Mouse (Mus musculus): ENCODE measurements around the gene Faap100.
A peak's percentile ranks its signal among the peaks of the same experiment; 100 is the strongest.
"Not testable (repeated sequence)": the region's sequence is repeated elsewhere in the genome, so short reads cannot be mapped to it uniquely, and the experiment has no call there.

The Faap100 gene

GRCm38 (mm10) chr11:120351250-120352092 lies 27.1 kb downstream of the Faap100 start:
- no peak for DNase-seq (ENCODE audit: low read depth, low spot score)

- no peak for DNase-seq (ENCODE audit: low read depth, low spot score)
These were observed 27.9 kb downstream of the Faap100 start for GRCm38 (mm10) chr11:120350711-120351110.

DNA sequence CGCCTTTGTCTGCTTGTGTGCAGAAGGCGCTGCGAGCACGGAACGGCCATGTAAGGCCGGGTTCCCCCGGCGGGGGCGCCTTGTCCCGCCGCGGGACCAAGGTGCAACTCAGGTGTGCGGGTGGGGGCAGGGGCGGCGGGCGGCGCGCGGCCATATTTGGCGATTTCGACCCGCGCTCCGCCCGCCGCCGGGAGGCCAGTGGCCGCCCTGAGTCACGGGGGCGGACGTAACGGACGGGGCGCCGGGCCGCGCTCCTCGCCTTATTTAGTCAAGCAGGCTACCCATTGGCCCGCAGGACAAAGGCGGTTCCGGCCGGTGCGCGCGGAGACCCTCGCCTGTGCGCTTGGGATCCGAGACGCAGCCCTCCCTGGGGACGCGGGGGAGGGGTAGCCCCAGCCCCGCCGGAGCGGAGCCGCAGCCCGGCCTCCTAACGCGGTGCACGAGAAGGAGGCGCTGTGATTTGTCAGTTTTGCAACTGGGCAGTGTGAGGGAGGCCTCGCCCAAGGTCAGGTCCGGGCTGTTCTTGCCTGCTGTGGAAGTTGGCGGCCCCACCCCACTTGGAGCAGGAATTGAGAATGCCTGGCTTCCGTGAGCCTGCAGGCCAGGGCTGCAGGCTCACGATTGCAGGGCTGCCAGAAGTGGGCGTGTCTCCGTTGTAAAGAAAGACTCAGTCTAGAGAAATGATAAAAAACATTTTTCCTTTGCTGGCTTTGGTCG lies 28.4 kb downstream of the Faap100 start:
- no peak for DNase-seq (ENCODE audit: low read depth, low spot score)

- no peak for DNase-seq (ENCODE audit: low read depth, low spot score)
These were observed 29.1 kb downstream of the Faap100 start for GRCm38 (mm10) chr11:120349371-120349985.

- DNase-seq (ENCODE audit: low read depth, low spot score) = no peak
These were observed 29.7 kb downstream of the Faap100 start for GRCm38 (mm10) chr11:120348684-120349370.

DNA sequence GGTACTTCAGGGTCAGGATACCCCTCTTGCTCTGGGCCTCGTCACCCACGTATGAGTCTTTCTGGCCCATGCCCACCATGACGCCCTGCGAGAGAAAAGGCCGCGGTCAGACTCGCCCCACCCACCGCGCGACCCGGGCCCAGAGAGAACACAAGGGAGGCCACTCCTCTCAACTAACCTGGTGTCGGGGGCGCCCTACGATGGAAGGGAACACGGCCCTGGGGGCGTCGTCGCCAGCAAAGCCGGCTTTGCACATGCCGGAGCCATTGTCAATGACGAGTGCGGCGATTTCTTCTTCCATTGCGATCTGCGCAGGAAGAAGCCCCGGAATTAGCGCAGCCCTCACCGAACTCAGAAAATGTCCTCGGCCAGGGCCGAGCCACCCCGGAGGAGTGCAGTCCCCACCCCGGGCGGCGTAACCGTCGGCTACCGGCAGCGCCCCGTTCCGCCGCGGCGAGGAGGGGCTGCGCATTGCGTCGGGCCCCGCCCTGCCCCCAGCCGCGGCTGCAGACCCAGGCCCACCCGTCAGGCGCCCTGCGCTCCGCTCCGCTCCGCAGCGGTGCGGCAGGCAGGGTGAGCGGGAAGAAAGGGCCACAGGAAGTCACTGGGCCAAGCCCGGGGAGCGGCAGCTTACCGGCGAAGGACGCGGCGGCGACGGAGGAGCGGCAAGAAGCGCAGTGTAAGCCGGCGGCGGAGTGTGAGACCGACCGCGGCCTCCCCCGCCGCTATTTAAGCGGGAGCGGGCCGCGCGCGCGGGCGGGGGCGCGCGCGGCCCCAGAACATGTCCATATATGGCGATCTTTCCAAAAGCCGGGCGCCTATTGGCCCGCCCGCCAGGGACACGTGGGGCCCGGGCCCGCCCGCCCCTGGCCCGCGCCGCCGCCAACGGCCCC lies 30.5 kb downstream of the Faap100 start, which contains the start of gene Actg1:
TSS of gene Actg1 (minus strand) at position 752 of the 893 bp plus-strand sequence.
- DNase-seq (ENCODE audit: low read depth, low spot score) = peak; percentile 66

DNA sequence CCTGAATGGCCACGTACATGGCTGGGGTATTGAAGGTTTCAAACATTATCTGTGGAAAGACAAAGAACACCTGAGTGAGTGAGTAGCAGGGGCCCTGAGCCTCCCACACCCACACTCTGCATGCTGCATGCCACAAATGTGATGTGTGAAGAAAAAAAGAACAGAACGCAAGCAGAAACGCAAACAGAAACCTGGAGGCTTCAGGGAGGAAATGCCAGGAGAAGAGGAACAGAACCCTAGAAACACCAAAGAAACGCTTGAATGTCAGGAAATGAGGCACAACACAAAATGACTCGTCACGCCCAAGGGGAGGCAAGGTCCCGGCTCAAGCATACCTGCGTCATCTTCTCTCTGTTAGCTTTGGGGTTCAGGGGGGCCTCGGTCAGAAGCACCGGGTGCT lies 31.3 kb downstream of the Faap100 start:
- no peak for DNase-seq (ENCODE audit: low read depth, low spot score)

- not testable (repeated sequence) for DNase-seq (ENCODE audit: low read depth, low spot score)
These were observed 32.1 kb downstream of the Faap100 start for GRCm38 (mm10) chr11:120346383-120347034.

- DNase-seq (ENCODE audit: low read depth, low spot score) = no peak
These were observed 33.4 kb downstream of the Faap100 start for GRCm38 (mm10) chr11:120345067-120345681.

DNA sequence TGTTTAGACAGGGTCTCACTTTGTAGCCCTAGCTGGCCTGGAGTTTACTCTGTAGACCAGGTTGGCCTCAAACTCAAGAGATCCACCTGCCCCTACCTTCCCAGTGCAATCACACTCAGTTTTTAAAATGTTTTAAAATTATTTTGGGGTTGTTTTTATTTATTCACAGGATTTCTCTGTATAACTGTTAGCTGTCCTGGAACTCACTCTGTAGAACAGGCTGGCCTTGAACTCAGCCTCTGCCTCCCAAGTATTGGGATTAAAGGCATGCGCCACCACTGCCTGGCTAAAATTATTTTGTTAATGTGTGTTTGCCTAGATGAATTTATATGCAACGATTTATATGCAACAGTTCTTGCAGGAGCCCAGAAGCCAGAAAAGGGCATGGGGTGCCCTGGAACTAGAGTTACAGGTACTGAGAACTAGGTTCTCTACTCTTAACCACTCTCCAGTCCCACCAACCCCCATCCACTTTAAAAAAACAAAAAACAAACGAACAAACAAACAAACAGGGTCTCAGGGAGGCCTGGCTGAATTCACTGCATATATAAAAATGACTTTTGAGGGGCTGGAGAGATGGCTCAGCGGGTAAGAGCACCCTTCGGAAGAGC lies 34.1 kb downstream of the Faap100 start:
- no peak for DNase-seq (ENCODE audit: low read depth, low spot score)

GRCm38 (mm10) chr11:120343519-120344309 lies 34.9 kb downstream of the Faap100 start:
- DNase-seq (ENCODE audit: low read depth, low spot score) = no peak

DNA sequence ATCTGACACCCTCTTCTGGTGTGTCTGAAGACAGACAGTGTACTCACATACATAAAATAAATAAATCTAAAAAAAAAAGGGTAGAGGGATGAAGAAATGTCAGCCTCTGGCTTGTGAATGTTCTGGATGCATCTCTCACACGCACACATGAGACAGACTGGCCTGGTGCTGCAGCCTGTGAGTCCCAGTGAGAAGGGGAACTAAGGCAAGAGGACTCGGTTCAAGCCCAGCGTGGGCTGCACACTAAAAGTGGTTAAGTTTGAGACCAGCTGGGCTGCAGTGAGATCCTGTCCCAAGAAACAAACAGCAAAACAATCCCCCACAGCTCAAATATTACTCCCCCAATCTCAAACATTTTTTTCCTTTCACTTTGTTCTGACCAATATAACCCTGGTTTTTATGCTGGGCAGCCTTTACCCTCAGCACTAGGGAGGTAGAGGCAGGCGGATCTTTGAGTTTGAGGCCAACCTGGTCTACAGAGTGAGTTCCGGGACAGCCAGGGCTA lies 35.9 kb downstream of the Faap100 start:
- DNase-seq (ENCODE audit: low read depth, low spot score) = no peak

DNA sequence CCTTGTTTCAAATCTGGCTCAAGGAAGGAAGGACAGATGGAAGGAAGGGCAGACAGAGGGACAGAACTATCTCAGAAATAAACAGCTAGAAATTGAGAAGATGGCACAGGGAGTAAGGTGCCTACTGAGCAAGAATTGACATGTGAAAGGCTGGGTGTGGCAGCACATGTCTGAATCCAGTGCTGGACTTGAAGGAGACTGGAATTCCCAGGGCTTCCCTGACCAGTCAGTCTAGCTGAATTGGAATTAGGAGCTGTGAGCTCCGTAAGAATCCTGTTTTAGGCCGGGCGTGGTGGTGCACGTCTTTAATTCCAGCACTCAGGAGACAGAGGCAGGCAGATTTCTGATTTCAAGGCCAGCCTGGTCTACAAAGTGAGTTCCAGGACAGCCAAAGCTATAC lies 36.9 kb downstream of the Faap100 start:
- no peak for DNase-seq (ENCODE audit: low read depth, low spot score)

GRCm38 (mm10) chr11:120339978-120340513 lies 38.5 kb downstream of the Faap100 start:
- no peak for DNase-seq (ENCODE audit: low read depth, low spot score)

- no peak for DNase-seq (ENCODE audit: low read depth, low spot score)
These were observed 39.8 kb downstream of the Faap100 start for GRCm38 (mm10) chr11:120338786-120339185.

DNA sequence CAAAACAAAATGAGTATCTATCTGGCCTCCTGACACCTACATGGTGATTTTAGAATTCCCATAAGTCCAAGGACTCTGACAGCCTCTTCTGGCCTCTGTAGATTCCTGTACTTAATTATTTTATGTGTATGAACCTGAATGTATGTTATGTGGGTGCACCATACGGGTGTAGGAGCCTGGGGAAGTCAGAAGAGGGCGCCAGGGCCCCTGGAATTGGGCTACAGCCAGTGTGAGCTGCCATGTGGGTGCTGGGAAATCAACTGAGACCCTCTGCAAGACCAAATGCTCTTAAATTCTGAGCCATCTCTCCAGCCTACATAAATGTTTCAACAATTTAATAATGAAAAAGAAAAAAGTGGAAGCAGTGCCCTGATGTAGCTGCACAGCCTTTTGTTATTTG lies 41.1 kb downstream of the Faap100 start:
- DNase-seq (ENCODE audit: low read depth, low spot score) = no peak

DNA sequence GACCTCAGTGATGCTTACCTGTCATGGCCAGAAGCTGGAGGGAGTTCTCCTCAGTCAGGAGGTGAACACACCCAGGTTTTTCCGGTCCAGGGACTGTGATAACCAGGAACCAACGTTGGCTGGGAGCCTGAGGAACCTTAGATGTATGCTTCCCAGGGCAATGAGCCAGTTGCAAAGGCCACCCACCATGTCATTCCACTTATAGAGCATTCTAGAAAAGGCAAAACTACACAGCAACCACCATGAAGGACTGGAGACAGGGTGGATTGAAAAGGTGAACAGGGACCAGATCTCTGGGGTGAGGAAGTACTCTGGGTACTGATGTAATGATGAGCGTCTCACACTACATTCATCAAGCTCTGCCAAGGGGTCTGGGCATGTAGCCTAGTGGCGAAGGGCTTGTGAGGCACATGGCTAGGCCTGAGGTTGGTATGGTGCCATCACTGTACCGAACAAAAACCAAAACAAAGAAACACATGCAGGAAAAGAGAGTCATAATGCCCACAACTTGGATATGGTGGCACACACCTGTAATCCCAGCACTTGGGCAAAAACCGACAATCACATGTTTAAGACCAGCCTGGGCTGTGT lies 43.0 kb downstream of the Faap100 start:
- no peak for DNase-seq (ENCODE audit: low read depth, low spot score)

DNA sequence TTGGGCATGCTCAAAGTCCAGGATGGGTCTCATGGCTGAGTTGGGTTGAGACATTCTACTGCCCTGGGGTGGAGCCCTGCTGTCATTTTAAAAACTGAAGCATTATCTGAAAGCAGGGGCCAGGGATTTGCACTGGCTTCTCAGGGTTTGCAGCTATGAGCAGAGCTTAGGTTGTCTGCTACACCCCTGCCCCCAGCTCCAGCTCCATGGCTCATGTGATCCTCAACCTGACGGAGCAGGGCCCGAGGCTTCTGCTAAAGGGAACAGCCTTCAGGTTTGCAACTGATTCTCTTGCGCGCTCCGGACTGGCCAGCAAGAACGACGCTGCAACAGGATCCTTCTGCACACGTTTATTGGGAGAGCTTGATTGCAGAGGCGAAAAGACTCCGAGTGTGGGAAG lies 58.4 kb downstream of the Faap100 start:
- DNase-seq (ENCODE audit: low read depth, low spot score) = no peak
